Mouse (Mus musculus) ES-Bruce4 (cell line): ENCODE results near the gene Fiz1. TPM values are rescaled to one million over a fixed set of nuclear protein-coding genes. Genes with fewer than 3 reads are reported as not detected.
A peak's percentile ranks its signal among the peaks of the same experiment; 100 is the strongest.

ENCODE experiments used
- H3K27ac ChIP-seq: 2 replicates; pipeline ENCODE4 v1.5.1; 2012; ENCODE audit warnings: low read length, inconsistent platforms; ENCODE audit not compliant: insufficient read depth
- H3K27me3 ChIP-seq: 2 replicates; pipeline ENCODE4 v1.6.1; 2012; ENCODE audit warnings: mild to moderate bottlenecking, low read length, inconsistent platforms; ENCODE audit not compliant: control insufficient read depth, poor library complexity, insufficient read depth, severe bottlenecking
- H3K36me3 ChIP-seq: 2 replicates; pipeline ENCODE4 v1.6.1; 2012; ENCODE audit warnings: inconsistent platforms, mild to moderate bottlenecking, low read length, moderate library complexity; ENCODE audit not compliant: control insufficient read depth, poor library complexity, insufficient read depth, severe bottlenecking
- H3K4me1 ChIP-seq: one replicate; pipeline ENCODE4 v1.8.1; 2011; ENCODE audit warnings: low read length; ENCODE audit not compliant: control insufficient read depth, insufficient read depth
- H3K4me3 ChIP-seq: 2 replicates; pipeline ENCODE4 v1.5.1; 2011; ENCODE audit warnings: low read depth, mild to moderate bottlenecking, low read length
- H3K9ac ChIP-seq: 2 replicates; pipeline ENCODE4 v1.6.1; 2012; ENCODE audit warnings: low read depth, mild to moderate bottlenecking, inconsistent platforms; ENCODE audit not compliant: poor library complexity, severe bottlenecking
- H3K9me3 ChIP-seq: replicated peaks from 2 replicates; pipeline ENCODE4 v1.6.1; 2012; ENCODE audit warnings: mild to moderate bottlenecking, low read length, inconsistent platforms; ENCODE audit not compliant: control insufficient read depth, poor library complexity, insufficient read depth, severe bottlenecking
- CTCF ChIP-seq: IDR thresholded peaks from one replicate; pipeline ENCODE4 v1.8.1; 2011; ENCODE audit warnings: low read depth, low read length
- EP300 ChIP-seq: IDR thresholded peaks from 2 replicates; pipeline ENCODE4 v1.6.1; 2011; ENCODE audit warnings: low read depth, low read length; ENCODE audit not compliant: insufficient read depth
- POLR2A ChIP-seq: IDR thresholded peaks from one replicate; pipeline ENCODE4 v1.8.1; 2011; ENCODE audit warnings: low read length; ENCODE audit not compliant: insufficient read depth
- polyA plus RNA-seq: library from polyadenylated mRNA; stranded (reverse); fragments of >200 nt; gene quantifications from 2 replicates; pipeline ENCODE4 v1.2.4, GENCODE M21; 2011; ENCODE audit warnings: low read depth; ENCODE audit not compliant: missing spikeins, insufficient read depth, insufficient read length

The Fiz1 gene
- polyA plus RNA-seq, 1 experiment = 43.2 TPM

- H3K36me3 ChIP-seq = peaks cover 2% of the 10 kb centered on the region; the same call in 1 of the 2 replicates
- peak overlapping the region; percentile 74 for H3K9ac ChIP-seq
- H3K27ac ChIP-seq = peak overlapping the region; percentile 56; the same call in 1 of the 2 replicates
- TF ChIP-seq EP300 = no peak
- TF ChIP-seq CTCF = no peak
- TF ChIP-seq POLR2A = no peak
- H3K4me3 ChIP-seq = peak overlapping the region; percentile 99; the same call in 1 of the 2 replicates
- no peaks in the 10 kb centered on the region for H3K27me3 ChIP-seq
- no peaks in the 10 kb centered on the region for H3K9me3 ChIP-seq
- H3K4me1 ChIP-seq = no peaks in the 10 kb centered on the region
Measured at GRCm38 (mm10) chr7:5038940-5039339, 24.4 kb upstream of the Fiz1 start.

DNA sequence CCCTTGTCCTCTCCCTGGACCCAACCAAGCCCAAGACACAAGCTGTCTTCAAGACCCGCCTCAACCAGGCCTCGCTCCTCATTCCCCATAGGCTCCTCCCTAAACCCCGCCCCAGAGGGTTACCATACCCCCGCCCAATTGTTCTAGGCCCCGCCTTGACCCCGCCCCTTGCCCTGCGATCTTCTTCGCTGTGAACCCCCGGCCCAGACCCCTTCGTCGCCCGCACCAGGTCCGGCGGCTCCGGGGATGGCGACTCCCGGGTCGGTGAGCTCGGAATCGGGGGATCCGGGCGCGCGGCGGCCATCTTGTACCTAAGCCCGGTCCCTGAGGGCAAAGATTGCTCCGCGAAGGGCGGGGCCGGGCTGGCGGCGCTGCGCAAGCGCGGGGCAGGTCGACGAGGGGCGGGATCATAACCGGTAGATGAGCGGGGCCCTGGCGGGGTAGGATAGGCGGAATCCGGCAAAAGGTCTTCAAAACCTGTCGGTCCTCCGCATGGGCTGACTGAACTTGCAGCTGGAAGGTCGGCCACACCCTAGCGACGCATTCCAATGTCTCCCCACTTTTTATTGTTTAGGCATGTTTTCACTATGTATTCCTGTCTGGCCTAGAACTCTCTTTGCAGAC lies 23.7 kb upstream of the Fiz1 start, which contains the start of gene Zfp784:
TSS of gene Zfp784 (minus strand) at position 338 of the 624 bp plus-strand sequence.
- no peaks in the 10 kb centered on the region for H3K27me3 ChIP-seq
- peak within 1 kb of the TSS; percentile 99 for H3K4me3 ChIP-seq
- H3K4me1 ChIP-seq = no peaks in the 10 kb centered on the region
- H3K27ac ChIP-seq = peak within 1 kb of the TSS; percentile 56
- peaks cover 2% of the 10 kb centered on the region; the same call in 1 of the 2 replicates for H3K36me3 ChIP-seq
- peak within 1 kb of the TSS; percentile 74 for H3K9ac ChIP-seq
- TF ChIP-seq POLR2A = no peak
- TF ChIP-seq EP300 = no peak
- TF ChIP-seq CTCF = no peak
- no peaks in the 10 kb centered on the region for H3K9me3 ChIP-seq

- H3K9me3 ChIP-seq = no peaks in the 10 kb centered on the region
- H3K27ac ChIP-seq = no peak overlapping the region
- no peaks in the 10 kb centered on the region for H3K27me3 ChIP-seq
- H3K9ac ChIP-seq = no peak overlapping the region
- TF ChIP-seq EP300 = no peak
- TF ChIP-seq CTCF = no peak
- no peak for TF ChIP-seq POLR2A
- no peak overlapping the region for H3K4me3 ChIP-seq
- H3K36me3 ChIP-seq = peaks cover 2% of the 10 kb centered on the region; the same call in 1 of the 2 replicates
- no peaks in the 10 kb centered on the region for H3K4me1 ChIP-seq
Measured at GRCm38 (mm10) chr7:5037467-5037866, 23.0 kb upstream of the Fiz1 start.

DNA sequence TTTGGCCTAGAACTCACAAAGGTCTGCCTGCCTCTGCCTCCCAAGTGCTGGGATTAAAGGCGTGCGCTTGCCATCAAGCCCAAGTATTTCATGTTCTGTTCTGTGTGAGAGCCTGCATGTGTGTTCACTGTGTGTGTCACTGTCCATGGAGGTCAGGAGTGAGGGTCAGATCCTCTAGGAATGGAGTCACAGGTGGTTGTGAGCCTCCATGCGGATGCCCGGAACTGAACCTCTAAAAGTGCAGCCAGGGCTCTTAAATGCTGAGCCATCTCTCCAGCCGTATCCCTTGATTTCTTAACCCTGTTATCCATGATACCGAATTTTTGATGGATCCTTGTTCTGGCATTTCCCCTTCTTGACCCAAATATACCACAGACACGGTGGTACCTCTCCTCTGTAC lies 22.5 kb upstream of the Fiz1 start:
- H3K36me3 ChIP-seq = peaks cover 2% of the 10 kb centered on the region; the same call in 1 of the 2 replicates
- no peak overlapping the region for H3K4me3 ChIP-seq
- TF ChIP-seq POLR2A (no peak), EP300 (no peak)

DNA sequence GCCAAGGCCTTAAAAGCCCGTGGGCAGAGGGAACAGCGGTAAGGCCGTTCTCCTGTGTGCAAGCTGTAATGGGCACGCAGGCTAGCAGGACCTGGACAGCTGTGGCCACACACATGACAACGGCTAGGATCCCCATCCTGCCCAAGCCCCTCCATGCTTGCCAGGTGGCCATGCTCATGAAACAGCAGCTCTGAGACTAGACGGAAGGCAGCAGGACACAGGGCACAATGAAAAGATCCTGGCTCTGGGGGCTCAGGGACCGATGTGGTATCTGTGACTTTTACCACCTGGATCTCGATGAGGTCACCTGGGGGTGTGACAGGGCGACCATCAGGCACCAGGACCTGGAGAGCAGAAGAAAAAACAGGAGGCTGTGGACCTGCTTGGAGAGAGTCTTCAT lies 21.6 kb upstream of the Fiz1 start:
- no peak overlapping the region for H3K27ac ChIP-seq
- H3K9me3 ChIP-seq = no peaks in the 10 kb centered on the region
- H3K36me3 ChIP-seq = peaks cover under 1% of the 10 kb centered on the region; the same call in 1 of the 2 replicates
- no peaks in the 10 kb centered on the region for H3K27me3 ChIP-seq
- no peak overlapping the region for H3K4me3 ChIP-seq
- H3K4me1 ChIP-seq = no peaks in the 10 kb centered on the region
- TF ChIP-seq POLR2A (no peak), CTCF (no peak), EP300 (no peak)
- no peak overlapping the region for H3K9ac ChIP-seq

More for the DNA sequence above, 22.5 kb upstream of the Fiz1 start:
- Histone ChIP-seq H3K9me3 (no peaks in the 10 kb centered on the region), H3K27ac (no peak overlapping the region), H3K27me3 (no peaks in the 10 kb centered on the region), H3K9ac (no peak overlapping the region), H3K4me1 (no peaks in the 10 kb centered on the region)

DNA sequence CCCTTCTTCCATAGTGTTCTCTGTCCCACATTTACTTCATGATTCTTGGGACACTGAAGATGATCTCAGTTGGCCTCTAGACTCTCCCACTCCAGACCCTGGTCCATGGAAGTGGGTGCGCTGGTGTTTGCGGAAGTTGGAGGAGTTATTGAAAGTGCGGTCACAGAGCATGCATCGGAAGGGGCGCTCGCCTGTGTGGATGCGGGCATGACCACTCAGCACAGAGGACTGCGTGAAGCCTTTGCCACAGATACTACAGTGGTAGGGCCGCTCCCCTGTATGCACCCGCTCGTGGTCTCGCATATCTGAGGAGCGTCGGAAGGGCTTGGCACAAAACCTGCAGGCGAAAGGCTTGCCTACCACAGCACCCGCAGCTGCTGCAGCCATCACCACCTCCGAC lies 21.1 kb upstream of the Fiz1 start:
- TF ChIP-seq POLR2A (no peak), EP300 (no peak), CTCF (no peak)
- H3K27ac ChIP-seq = no peak overlapping the region
- no peak overlapping the region for H3K4me3 ChIP-seq
- H3K9ac ChIP-seq = no peak overlapping the region
- no peaks in the 10 kb centered on the region for H3K4me1 ChIP-seq
- H3K9me3 ChIP-seq = no peaks in the 10 kb centered on the region
- no peaks in the 10 kb centered on the region for H3K36me3 ChIP-seq
- H3K27me3 ChIP-seq = no peaks in the 10 kb centered on the region
